Mouse (Mus musculus): Measurements from ENCODE around the gene Gpr162.

Gene Gpr162

DNA sequence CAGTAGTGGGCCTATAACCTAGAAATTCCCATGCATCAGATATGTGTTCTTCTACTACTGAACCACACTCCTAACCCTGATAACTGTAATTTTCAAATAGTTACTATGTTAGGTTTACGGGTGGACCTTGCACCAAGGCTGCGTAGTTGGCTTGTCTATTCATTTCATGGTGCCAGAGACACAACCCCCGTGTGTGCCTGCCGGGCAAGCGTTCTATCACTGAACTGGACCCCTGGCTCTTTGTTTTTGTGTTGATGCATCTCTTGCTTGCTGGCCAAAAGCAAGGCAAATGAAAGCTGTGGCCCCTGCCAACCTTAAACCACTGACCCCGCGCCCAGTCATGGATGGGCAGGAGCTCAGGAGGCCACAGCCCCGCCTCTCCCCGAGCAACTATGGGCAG lies 18.0 kb upstream of the Gpr162 start:
- DNase-seq (ENCODE audit: low read depth, low spot score): no peak

DNA sequence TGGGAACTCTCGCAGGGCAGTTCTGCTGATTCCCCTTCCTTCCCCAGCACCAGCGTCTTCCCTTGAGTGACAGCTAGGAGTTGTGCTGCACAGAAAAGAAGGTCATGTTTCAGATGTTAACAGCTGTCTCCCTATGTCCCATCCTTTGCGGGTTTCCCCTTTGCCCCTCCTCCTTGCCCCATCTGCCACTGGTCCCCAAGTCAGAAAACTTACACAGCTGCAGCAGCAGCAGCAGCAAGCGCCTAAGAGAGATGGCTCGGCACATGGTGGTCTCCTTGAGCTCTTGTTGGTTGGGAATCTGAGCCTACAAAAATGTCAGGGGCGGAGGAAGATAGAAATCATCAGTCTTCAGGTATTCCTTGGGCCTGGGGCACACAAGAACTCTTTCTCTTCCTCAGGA lies 15.6 kb upstream of the Gpr162 start:
- DNase-seq (ENCODE audit: low read depth, low spot score): no peak

DNA sequence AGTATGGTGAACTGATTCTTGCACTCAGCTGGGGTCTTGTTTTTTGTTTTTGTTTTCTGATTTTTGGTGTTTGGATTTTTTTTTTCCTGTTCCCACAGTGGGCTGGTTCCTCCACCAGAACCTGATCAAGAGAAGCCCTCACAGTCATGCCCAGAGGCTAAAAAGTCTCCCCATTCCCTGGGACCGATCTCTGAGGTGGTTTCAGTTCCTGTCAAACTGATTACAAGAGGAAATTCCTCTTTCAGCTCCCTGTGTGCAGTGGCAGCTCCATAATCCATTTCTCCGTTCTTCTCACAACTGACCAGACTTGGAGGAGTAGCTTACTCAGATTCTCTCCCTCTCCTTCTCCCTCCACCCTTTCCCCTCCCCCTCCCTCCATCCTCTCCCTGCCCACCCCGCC lies 10.6 kb upstream of the Gpr162 start:
- no peak for DNase-seq (ENCODE audit: low read depth, low spot score)

DNA sequence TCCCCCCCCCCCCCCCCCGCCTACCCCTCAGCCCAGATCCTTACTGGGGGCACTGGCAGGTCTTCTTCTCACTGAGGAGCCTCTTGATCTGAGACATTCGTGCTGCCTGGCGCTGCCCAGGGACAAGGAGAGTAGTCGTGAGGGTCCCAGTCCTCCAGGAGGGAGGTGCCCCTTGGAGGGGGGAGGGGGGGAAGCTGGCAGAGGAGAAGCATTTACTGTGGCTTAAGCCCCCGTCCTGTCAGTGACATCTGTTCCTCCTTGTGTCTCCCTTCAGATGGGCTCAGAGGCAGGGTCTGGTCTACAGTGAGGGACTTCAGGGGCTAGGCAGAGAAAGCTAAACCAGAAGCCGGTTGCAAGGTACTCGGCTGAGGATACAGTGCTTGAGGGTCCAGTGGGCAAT lies 2.8 kb upstream of the Gpr162 start:
- no peak for DNase-seq (ENCODE audit: low read depth, low spot score)

DNA sequence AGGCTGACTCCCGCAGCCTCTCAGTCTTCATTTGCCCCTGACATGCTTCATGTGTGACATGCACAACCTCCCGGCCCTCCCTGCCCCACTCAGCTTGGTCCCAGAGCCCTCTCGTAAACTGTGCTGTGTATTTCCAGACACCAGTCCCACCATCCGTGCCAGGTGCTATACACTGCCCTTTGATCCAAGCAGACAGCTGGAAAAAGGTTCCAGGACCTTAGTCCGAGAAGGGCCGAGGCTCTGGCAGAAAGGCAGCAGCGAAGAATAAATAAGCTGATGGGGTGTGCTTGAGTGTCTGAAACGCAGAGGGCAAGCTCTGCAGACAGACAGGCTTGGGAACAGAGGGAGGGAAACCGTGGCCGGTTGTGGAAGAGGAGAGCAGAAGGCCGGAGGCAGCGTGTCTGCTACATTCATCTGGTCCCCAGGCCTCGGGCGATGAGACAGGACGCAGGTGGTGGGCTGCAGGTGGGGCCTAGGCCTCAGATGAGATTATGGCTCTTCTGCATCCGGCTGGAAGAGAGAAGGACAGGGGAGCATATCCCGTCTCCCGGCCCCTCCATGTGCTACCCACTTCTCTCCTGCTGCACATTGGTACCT lies 2.1 kb upstream of the Gpr162 start:
- DNase-seq (ENCODE audit: low read depth, low spot score): no peak

DNA sequence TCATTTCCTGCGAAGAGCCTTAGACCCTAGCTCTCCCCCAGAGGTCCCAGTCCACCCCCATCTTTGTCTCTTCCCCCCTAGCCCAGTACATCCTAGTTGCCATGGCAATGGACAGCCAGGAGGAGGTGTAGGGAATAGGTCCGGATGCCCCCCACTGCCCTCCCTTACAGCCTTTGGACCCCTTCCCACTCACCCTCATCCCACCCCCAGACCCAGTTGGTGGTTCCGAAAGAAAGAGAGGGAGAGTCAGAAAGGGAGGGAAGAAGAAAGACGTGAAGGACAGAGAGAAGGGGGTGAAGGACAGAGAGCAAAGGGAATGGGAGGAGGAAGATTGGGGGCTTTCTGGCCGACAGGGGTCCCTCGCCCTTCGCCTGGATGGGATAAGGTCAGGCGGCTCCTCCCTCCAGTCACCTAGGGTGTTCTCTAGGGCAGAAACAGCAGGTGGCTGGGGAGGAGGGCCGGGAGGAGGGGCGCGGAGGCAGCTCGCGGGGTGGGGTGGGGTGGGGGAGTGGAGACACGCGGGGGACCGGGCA lies 592 bp downstream of the Gpr162 start:
- peak; percentile 59 for DNase-seq (ENCODE audit: low read depth, low spot score)

DNA sequence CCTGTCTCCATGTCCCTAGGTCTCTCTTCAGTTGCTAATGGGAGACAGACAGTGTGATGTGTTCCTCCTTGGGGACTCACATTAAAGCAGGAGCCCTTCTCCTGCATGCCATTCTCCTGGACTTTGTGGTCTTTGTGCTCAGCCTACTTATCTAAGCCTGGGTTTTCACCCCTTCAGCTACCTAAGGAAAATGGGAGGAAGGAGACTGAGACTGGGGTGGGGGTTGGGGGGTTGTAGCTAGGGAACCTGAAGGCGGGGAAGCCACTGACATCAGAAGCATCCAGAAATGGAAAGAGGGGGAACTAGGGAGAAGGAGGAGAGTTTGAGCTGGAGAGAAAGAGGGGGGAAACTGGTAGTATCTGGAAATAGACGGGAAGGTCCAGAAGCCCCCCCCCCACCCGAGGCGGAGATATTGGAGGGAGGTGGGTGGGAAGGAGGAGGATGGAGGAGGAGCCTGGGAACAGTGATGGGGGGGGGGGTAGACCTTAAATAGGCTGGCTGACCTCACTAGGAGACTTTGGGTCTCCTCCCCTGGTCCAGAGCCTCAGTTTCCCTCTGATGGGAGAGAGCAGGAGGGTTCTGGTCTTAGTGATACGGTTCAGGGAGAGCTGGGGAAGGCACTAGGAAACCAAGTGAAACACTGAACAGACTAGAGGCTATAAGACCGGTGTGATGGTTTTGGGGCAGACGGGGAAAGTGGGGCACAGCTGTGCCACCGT lies 1.2 kb downstream of the Gpr162 start:
- peak; percentile 81 for DNase-seq (ENCODE audit: low read depth, low spot score)

DNA sequence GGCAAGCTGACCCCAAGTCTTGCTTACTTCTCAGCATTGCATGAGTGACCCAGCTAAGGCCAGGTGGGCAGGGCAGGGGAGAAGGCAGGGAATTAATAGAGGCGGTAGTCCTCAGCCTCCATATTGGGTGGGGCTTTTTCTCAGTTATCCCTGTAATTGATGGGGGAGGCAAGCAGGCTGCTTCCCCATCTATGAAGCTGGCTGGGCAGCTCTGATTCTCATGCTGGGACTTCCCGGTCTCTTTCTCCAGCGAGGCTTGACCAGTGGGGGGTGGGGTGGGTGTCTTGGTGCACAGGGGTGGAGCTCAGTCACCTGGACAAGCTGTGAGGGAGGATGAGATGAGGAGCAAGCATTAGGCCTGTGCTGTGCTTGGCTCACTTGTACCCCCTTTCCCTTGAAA lies 2.0 kb downstream of the Gpr162 start:
- no peak for DNase-seq (ENCODE audit: low read depth, low spot score)

GRCm38 (mm10) chr6:124861266-124861665 lies 2.5 kb downstream of the Gpr162 start:
- DNase-seq (ENCODE audit: low read depth, low spot score): no peak

- DNase-seq (ENCODE audit: low read depth, low spot score): no peak
Measured at GRCm38 (mm10) chr6:124860511-124860910, 3.3 kb downstream of the Gpr162 start.

- peak; percentile 93 for DNase-seq (ENCODE audit: low read depth, low spot score)
Measured at GRCm38 (mm10) chr6:124859725-124860124, 4.1 kb downstream of the Gpr162 start.

DNA sequence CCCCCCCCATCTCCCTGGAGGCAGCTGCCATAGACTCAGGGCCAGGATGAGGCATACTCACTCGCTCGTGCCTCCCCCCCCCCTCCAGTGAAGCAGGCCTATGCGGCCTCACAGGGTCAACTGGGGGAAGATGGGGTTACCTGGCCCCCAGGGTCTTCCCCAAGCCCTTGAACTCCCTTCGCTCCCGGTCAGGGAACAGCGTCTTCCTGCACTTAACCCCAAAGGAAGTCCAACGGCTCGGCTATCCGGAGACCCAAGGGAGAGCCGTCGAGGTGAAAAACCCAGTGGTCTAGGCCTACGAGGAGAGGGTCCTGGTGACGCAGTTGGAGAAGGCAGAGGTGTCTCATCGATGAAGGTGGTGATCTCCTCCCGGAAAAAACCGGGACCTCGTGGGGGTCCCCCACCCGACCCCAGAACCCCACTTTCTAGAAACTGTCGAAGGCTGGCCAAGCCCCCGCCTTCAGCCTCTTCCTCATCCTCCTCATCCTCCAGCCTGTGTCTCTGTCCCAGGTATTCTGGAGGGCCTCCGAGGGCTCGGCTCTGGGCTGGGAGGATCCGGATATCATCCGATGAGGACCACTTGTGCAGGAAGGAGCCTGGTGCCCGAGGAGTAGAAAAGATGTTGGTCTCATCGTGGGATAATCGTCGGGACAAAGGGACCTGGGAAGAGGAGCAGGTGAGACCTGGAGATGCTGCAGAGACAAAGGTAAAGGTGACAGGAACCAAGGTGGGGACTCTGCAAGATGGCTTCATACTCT lies 5.0 kb downstream of the Gpr162 start:
- DNase-seq (ENCODE audit: low read depth, low spot score): no peak

DNA sequence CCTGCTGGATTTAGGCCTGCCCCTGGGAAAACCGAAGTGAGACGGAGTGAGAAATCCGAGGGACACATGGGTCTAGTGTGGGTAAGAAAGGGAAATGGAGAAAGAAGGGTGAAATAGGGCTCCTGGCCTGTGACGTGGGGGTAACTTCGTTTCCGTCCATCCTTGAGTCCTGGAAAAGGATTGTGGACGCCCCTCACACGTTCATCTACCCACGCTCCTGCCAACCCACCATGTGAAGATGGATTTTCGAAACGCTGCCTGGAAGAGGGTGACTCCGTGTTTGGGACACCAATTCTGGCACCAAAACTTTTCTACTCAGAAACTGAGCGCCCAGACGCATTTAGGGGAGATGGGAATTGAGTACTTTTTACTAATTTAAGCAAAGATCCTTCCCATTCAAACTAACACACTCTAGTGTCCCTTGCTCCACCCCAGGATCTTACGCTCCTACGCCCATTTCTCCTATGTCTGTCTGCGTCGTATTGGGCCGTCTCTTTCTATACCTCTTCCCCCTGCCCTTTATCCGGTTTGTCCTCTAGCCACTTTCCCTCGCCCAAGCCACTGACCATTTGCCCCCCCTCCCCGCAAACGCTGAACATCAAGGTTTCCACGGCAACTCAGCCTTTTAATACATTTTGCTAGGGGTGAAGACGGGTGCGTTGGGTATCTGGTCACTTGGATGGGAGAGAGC lies 5.8 kb downstream of the Gpr162 start:
- DNase-seq (ENCODE audit: low read depth, low spot score): no peak

GRCm38 (mm10) chr6:124856916-124857839 lies 6.6 kb downstream of the Gpr162 start, which contains the start of gene P3h3:
P3h3 (minus strand) TSS chr6:124857752.
- DNase-seq (ENCODE audit: low read depth, low spot score): peak; percentile 94

GRCm38 (mm10) chr6:124856321-124856720 lies 7.5 kb downstream of the Gpr162 start:
- DNase-seq (ENCODE audit: low read depth, low spot score): peak; percentile 85

DNA sequence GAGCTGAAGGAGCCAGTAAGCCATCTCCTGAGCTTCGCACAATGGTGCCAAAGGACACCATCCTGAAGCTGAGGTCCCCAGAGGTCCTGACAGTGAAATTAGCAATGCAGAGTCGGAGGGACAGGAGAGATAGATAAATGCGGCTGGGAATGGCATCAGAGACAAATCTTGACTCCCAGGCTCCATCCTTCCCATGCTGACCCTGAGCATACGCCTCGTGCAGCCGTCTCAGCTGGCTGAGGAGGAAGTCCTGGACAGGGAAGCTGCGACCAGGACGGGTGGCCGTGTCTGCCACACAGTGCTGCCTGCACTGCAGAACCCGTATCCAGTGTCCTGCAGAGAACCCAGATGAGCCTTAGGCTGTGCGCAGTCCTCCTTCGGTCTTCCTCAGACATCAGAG lies 9.1 kb downstream of the Gpr162 start:
- no peak for DNase-seq (ENCODE audit: low read depth, low spot score)

- DNase-seq (ENCODE audit: low read depth, low spot score): no peak
Measured at GRCm38 (mm10) chr6:124850535-124850934, 13.2 kb downstream of the Gpr162 start.

- DNase-seq (ENCODE audit: low read depth, low spot score): peak; percentile 96
Measured at GRCm38 (mm10) chr6:124847305-124847704, 16.5 kb downstream of the Gpr162 start.

GRCm38 (mm10) chr6:124840241-124841167 lies 23.3 kb downstream of the Gpr162 start, which contains the start of gene Gnb3:
Gnb3 (minus strand) TSS chr6:124840275.
- DNase-seq (ENCODE audit: low read depth, low spot score): no peak

- no peak for DNase-seq (ENCODE audit: low read depth, low spot score)
Measured at GRCm38 (mm10) chr6:124839805-124840204, 24.0 kb downstream of the Gpr162 start.
